Mouse (Mus musculus) right cerebral cortex, postnatal 4 days (tissue): Measurements from ENCODE around the gene Olfr1284.
"Not testable (repeated sequence)": the region's sequence is repeated elsewhere in the genome, so short reads cannot be mapped to it uniquely, and the experiment has no call there.

Source experiments
- DNase-seq: peaks from one replicate; pipeline ENCODE4 v3.0.0-alpha.2; 2022

Olfr1284 gene

DNA sequence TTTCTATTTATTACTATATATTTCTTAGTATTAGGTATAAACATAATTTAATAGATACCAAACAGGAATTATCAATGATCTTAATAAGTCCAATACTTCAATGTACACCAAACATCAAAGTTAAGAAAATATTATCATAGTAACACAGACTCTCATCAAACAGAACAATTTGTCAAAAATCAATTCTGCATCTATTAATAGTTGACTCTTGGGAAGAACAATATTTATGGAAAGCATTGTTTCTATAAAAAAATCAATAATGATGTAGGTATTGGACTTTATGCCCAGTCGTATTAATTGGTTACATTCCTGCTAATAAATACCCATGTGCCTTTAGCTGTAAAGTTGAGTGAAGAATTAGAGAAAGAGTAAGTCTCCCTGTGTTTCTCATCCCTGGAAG, at the start of gene Olfr1284:
Gene Olfr1284, plus strand, starts transcription at position 301 of the 400 bp plus-strand sequence.
- DNase-seq, result no peak

DNA sequence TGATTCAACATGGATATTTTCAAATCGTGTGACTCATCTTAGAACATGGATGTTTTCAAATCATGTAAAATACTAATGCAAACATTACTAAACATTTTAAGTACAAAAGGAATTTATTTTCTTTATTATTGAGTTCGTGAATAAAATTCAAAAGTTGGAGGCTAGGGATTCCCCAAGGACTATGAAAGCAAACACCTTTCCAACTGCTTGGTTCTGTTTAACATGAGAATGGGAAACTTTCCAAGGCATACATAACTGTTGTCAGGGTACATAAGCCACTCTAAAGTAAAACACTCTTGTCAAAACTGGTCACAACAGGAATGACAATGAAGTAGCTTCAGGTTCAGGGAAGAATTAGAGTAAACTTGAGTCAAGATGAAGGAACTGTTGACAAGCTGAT, 49.1 kb upstream of the Olfr1284 start, which contains the start of gene Olfr1281:
Gene Olfr1281, plus strand, starts transcription at position 301 of the 400 bp plus-strand sequence.
- DNase-seq, result no peak

DNA sequence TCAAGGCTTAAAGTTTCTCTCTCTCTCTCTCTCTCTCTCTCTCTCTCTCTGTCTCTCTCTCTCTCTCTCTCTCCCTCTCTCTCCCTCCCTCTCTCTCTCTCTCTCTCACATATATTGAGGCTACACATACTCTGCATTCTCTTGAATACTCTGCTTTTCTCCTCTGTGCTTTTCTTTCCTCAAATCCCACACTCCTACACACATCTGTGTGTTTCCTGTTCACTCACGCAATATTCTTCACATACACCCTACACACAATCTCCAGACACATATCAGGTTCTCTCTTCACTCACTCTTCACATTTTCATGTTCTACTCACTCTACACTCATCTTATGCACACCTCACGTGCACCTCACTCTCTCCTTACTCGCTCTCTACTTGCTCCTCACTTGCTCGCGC, 41.6 kb upstream of the Olfr1284 start:
- DNase-seq, result not testable (repeated sequence)

DNA sequence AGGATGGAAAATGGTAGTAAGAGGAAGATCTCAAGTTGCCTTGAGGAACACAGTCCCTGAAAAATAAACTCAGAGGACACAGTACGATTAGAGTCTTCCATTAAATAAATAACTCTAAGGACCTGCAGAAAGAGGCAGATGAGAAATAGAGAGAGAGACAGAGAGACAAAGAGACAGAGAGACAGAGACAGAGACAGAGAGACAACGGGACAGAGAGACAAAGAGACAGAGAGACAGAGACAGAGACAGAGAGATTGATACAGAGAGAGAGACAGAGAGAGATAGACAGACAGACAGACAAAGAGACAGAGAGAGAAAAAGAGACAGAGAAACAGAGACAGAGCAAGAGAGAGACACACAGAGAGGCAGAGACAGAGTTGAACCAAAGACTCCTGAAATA, 39.3 kb upstream of the Olfr1284 start, which contains the start of gene Olfr1282:
Gene Olfr1282, minus strand, starts transcription at position 101 of the 400 bp plus-strand sequence.
- DNase-seq, result no peak

DNA sequence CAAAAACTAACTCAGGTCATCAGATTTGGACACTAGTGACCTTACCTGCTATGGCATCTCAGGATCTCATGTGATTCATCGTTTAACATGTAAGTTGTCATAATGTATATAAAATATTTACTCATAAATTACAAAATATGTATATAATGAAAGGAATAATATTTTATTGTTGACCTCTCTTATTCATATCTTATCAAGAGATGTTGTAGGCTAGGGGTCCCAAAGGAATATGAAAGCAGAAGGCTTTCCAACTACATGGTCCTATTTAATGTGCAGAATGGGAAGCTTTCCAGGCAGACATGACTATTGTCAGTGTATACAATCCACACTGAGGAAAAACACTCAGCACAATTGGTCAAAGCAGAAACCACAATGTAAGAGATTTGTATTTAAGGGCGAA, 8.8 kb upstream of the Olfr1284 start, which contains the start of gene Olfr1283:
Gene Olfr1283, plus strand, starts transcription at position 301 of the 400 bp plus-strand sequence.
- DNase-seq, result no peak

DNA sequence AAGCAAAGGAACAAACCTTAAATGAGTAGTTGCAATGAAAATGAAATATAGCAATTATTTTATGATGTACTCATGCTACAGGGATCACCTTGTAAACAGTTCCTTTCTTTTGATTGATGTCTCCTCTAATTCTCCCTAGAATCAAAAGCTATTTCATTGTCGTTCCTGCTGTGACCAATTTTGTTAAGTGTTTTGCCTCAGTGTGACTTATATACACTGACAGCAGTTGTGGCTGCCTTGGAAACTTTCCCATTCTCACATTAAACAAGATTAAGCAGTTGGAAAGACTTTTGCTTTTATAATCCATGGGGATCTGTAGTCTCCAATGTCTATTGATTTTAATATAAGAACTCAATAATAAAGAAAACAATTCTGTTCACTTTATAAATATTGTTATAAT, 47.6 kb downstream of the Olfr1284 start, which contains the start of gene Olfr1286:
Gene Olfr1286, minus strand, starts transcription at position 185 of the 400 bp plus-strand sequence.
- DNase-seq, result no peak
